Mouse (Mus musculus): ENCODE results near the gene Selenov. TPM values are rescaled to one million over a fixed set of nuclear protein-coding genes. Genes with fewer than 3 reads are reported as not detected.
"Not testable (repeated sequence)": the region's sequence is repeated elsewhere in the genome, so short reads cannot be mapped to it uniquely, and the experiment has no call there.

The Selenov gene
- total RNA-seq, 2 experiments from 2014 or later: 1.2 to 3.4 TPM

- intact Hi-C loops (cut with DNase I): no loop called here
- DNase-seq (ENCODE audit: low spot score in 2 of 2): no peak
These were observed 39.0 kb downstream of the Selenov start for GRCm38 (mm10) chr7:28251976-28252375.

GRCm38 (mm10) chr7:28248957-28249356 is 42.0 kb downstream of the Selenov start:
- DNase-seq (ENCODE audit: low spot score in 2 of 2): no peak
- intact Hi-C loops (cut with DNase I): no loop called here

- not testable (repeated sequence) for DNase-seq (ENCODE audit: low spot score in 2 of 2)
These were observed 47.0 kb downstream of the Selenov start for GRCm38 (mm10) chr7:28243943-28244342.

More at GRCm38 (mm10) chr7:28243943-28244342, 47.0 kb downstream of the Selenov start:
- intact Hi-C loops (cut with DNase I): not testable (repeated sequence)

Other genes starting within 250 kb of the Selenov start
- 100 to 1,000 TPM; 128 to 130 TPM for gene Psmc4, start 241.1 kb downstream of the Selenov start, total RNA-seq (2021)
- gene Fcgbp, start 219.9 kb downstream of the Selenov start, total RNA-seq (2021): under 1 TPM; 0.08 to 0.15 TPM
- not detected for gene 9530053A07Rik, start 161.7 kb downstream of the Selenov start, total RNA-seq (2021)
- gene Fbl, start 121.5 kb downstream of the Selenov start, total RNA-seq (2021): 10 to 100 TPM; 62.5 to 63.5 TPM
- gene Dyrk1b, start 111.7 kb downstream of the Selenov start, total RNA-seq (2021): 10 to 100 TPM; 40.5 to 42.3 TPM
- gene Eid2, start 23.3 kb downstream of the Selenov start, total RNA-seq (2021): 10 to 100 TPM; 63.8 to 73.4 TPM
- gene Eid2b, start 13.4 kb downstream of the Selenov start, total RNA-seq (2021): 10 to 100 TPM; 40.7 to 44.1 TPM
- gene Dll3, start 11.1 kb upstream of the Selenov start, total RNA-seq (2021): 1 to 10 TPM; 2.2 to 2.6 TPM
- 10 to 100 TPM; 39.9 to 42.8 TPM for gene Timm50, start 20.9 kb upstream of the Selenov start, total RNA-seq (2021)
- gene Supt5, start 47.6 kb upstream of the Selenov start, total RNA-seq (2021): 100 to 1,000 TPM; 113 to 114 TPM
- 100 to 1,000 TPM; 481 to 507 TPM for gene Rps16, start 59.5 kb upstream of the Selenov start, total RNA-seq (2021)
- 10 to 100 TPM; 10.1 to 10.3 TPM for gene Plekhg2, start 81.4 kb upstream of the Selenov start, total RNA-seq (2021)
- gene Zfp36, start 89.1 kb upstream of the Selenov start, total RNA-seq (2021): 1 to 10 TPM; 1.5 to 3.3 TPM
- gene Med29, start 101.5 kb upstream of the Selenov start, total RNA-seq (2021): 10 to 100 TPM; 18.0 to 19.8 TPM
- gene Paf1, start 101.8 kb upstream of the Selenov start, total RNA-seq (2021): 10 to 100 TPM; 59.9 to 60.0 TPM
- gene Gmfg, start 146.3 kb upstream of the Selenov start, total RNA-seq (2021): 1 to 10 TPM; 2.6 to 3.3 TPM
- gene Lrfn1, start 160.8 kb upstream of the Selenov start, total RNA-seq (2021): 10 to 100 TPM; 97.0 to 98.5 TPM
- gene Ifnl2, start 219.3 kb upstream of the Selenov start, total RNA-seq (2021): not detected
- gene Ifnl3, start 231.7 kb upstream of the Selenov start, total RNA-seq (2021): not detected
- not detected for gene Sycn, start 249.7 kb upstream of the Selenov start, total RNA-seq (2021)

Data from left cerebral cortex, postnatal 14 days (tissue).